13 mouse cellular contexts compared by ENCODE assay signal in the genomic region with DNA sequence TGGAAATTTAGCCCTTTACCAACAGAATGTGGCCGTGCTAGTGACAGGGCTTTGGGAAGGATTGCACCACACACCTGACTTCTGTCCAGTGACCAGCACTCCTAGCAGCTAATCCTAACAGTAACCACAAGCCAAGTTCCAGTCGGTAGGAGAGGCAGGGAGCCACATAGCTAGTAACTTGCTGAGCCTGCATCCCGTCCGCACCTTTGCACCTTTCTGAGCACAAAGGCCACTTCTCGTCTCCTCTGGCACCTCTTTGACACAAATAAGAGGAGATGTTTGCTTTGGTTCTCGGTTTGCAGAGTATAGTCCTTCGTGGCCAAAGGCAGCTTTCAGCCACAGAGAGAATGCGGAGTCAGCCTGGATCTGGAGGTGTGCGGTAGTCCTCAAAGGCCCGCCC. TPM values are rescaled to one million over a fixed set of nuclear protein-coding genes. Genes with fewer than 3 reads are reported as not detected.
DNase-seq lines count a peak whose midpoint lies in the region; ATAC-seq and TF ChIP-seq lines count a peak whose summit lies in the region.
"Had no signal": no experiment of that assay in that cellular context is flagged by ENCODE, and none has a peak within 500 bp of the region (broad histone marks: within the 10 kb centered on the region; RNA-seq: fewer than 3 reads in every experiment).

No protein-coding gene starts in this region.

- TF ChIP-seq CTCF in liver, adult 2 months (IDR thresholded peaks at IDR 0.05; ENCODE audit: low read depth, low read length), result no peak
- no peak for TF ChIP-seq CTCF in liver, embryonic 14.5 days (IDR thresholded peaks at IDR 0.05; ENCODE audit: low read depth)

- 88% methylated on average over 10 of the region's 10 CpGs for WGBS in forebrain, embryonic 10.5 days
- 93% methylated on average over 10 of the region's 10 CpGs for WGBS in forebrain, embryonic 14.5 days
- WGBS in liver, adult 2 months, result 22% methylated on average over 10 of the region's 10 CpGs
- WGBS in liver, embryonic 14.5 days (ENCODE audit: insufficient replicate concordance), result 52% methylated on average over 10 of the region's 10 CpGs

- no peak overlapping the region for H3K4me3 ChIP-seq in forebrain, embryonic 10.5 days
- no peak overlapping the region for H3K4me3 ChIP-seq in forebrain, embryonic 14.5 days (ENCODE audit: low read depth, low read length)
- H3K4me3 ChIP-seq in liver, adult 2 months (ENCODE audit: insufficient read depth, low read depth, low read length), result no peak overlapping the region
- peak overlapping the region in 1 of 2 experiments; percentile 36; a peak in 3 of 4 replicates for H3K4me3 ChIP-seq in liver, embryonic 14.5 days (ENCODE audit: insufficient read depth in 1 of 2, low read depth in 2 of 2, low read length in 2 of 2)
- H3K4me3 ChIP-seq: midbrain, embryonic 12.5 days had no signal

- no peak for TF ChIP-seq POLR2A in liver, adult 2 months (IDR thresholded peaks at IDR 0.05; ENCODE audit: extremely low read depth, insufficient read depth, low read length)

- peak overlapping the region; percentile 13; the same call in 1 of the 2 replicates for H3K27ac ChIP-seq in forebrain, embryonic 10.5 days
- H3K27ac ChIP-seq in forebrain, embryonic 14.5 days (ENCODE audit: low read depth, low read length), result no peak overlapping the region
- peak overlapping the region; percentile 92 for H3K27ac ChIP-seq in liver, adult 2 months (replicated peaks; ENCODE audit: insufficient read depth, low read depth, low read length)
- peak overlapping the region; percentile 88 for H3K27ac ChIP-seq in liver, embryonic 14.5 days

- TF ChIP-seq EP300 in liver, embryonic 14.5 days (IDR thresholded peaks at IDR 0.05; ENCODE audit: low read depth), result no peak

- no peak for ATAC-seq in forebrain, embryonic 14.5 days
- no peak for ATAC-seq in liver, embryonic 14.5 days (ENCODE audit: insufficient read depth)
- ATAC-seq: activated CD4-positive, CD25-positive, alpha-beta regulatory T cell, adult 4 months had no signal

- H3K9me3 ChIP-seq in forebrain, embryonic 10.5 days, result peaks cover 26% of the 10 kb centered on the region
- 0 out of 2 replicates have a peak, but pooled peaks cover 5% of the 10 kb centered on the region for H3K9me3 ChIP-seq in forebrain, embryonic 14.5 days (replicated peaks; ENCODE audit: control insufficient read depth, low read length)
- peaks cover 7% of the 10 kb centered on the region for H3K9me3 ChIP-seq in liver, embryonic 14.5 days (ENCODE audit: control insufficient read depth, low read length)

- no peak for DNase-seq in forebrain, embryonic 10.5 days (ENCODE audit: extremely low spot score, low spot score)
- no peak for DNase-seq in forebrain, embryonic 14.5 days (ENCODE audit: low spot score)
- DNase-seq in liver, adult 2 months (ENCODE audit: extremely low read depth, low read depth, low spot score), result peak; percentile 100
- DNase-seq in liver, result no peak
- DNase-seq in kidney, adult 9 months, result peak; percentile 91
- DNase-seq in liver, embryonic 14.5 days (ENCODE audit: low read depth in 3 of 3, low spot score in 3 of 3), result no peak
- no peak for DNase-seq in right cerebral cortex, postnatal 10 days (ENCODE audit: low spot score in 2 of 2)
- DNase-seq in embryo, embryonic 11 days, result no peak
- DNase-seq: lung, embryonic 14.5 days; right cerebral cortex, postnatal 14 days had no signal

- no peaks in the 10 kb centered on the region for H3K4me1 ChIP-seq in forebrain, embryonic 10.5 days
- H3K4me1 ChIP-seq in forebrain, embryonic 14.5 days (ENCODE audit: control insufficient read depth, insufficient read depth, low read length), result no peaks in the 10 kb centered on the region
- peaks cover 17% of the 10 kb centered on the region for H3K4me1 ChIP-seq in liver, adult 2 months (ENCODE audit: control insufficient read depth, insufficient read depth, low read length)
- H3K4me1 ChIP-seq in liver, embryonic 14.5 days (replicated peaks; ENCODE audit: control insufficient read depth in 2 of 2, insufficient read depth in 2 of 2, low read length in 1 of 2), result peaks cover 51 to 52% of the 10 kb centered on the region in 2 experiments
- H3K4me1 ChIP-seq: midbrain, embryonic 12.5 days had no signal

- peaks cover 100% of the 10 kb centered on the region for H3K36me3 ChIP-seq in forebrain, embryonic 10.5 days (replicated peaks)
- H3K36me3 ChIP-seq in forebrain, embryonic 14.5 days (ENCODE audit: control insufficient read depth, insufficient read depth, low read length), result peaks cover 98% of the 10 kb centered on the region
- peaks cover 23% of the 10 kb centered on the region for H3K36me3 ChIP-seq in liver, adult 2 months (ENCODE audit: control insufficient read depth, insufficient read depth, low read length)
- H3K36me3 ChIP-seq in liver, embryonic 14.5 days (replicated peaks; ENCODE audit: control insufficient read depth, insufficient read depth, low read depth), result peaks cover 67% of the 10 kb centered on the region

- no peak overlapping the region for H3K4me2 ChIP-seq in forebrain, embryonic 14.5 days (ENCODE audit: low read length)
- peak overlapping the region; percentile 75 for H3K4me2 ChIP-seq in liver, embryonic 14.5 days (ENCODE audit: low read depth)
- H3K4me2 ChIP-seq: lung, embryonic 14.5 days; midbrain, embryonic 12.5 days had no signal

- H3K27me3 ChIP-seq in forebrain, embryonic 10.5 days (ENCODE audit: poor library complexity, severe bottlenecking), result no peaks in the 10 kb centered on the region
- no peaks in the 10 kb centered on the region for H3K27me3 ChIP-seq in forebrain, embryonic 14.5 days (replicated peaks; ENCODE audit: control insufficient read depth, insufficient read depth, low read length)
- H3K27me3 ChIP-seq in liver, adult 2 months (ENCODE audit: control insufficient read depth, insufficient read depth, low read length), result no peaks in the 10 kb centered on the region
- no peaks in the 10 kb centered on the region for H3K27me3 ChIP-seq in liver, embryonic 14.5 days (ENCODE audit: control insufficient read depth, insufficient read depth, low read length)
- H3K27me3 ChIP-seq: midbrain, embryonic 12.5 days had no signal

- H3K79me2 ChIP-seq in liver, adult 2 months (ENCODE audit: control insufficient read depth, insufficient read depth, low read length), result 0 out of 2 replicates have a peak, but pooled peaks cover 3% of the 10 kb centered on the region

- H3K9ac ChIP-seq in forebrain, embryonic 14.5 days (ENCODE audit: low read length), result no peak overlapping the region
- H3K9ac ChIP-seq in liver, adult 2 months (ENCODE audit: low read depth, low read length), result 0 out of 2 replicates have a peak overlapping the region, but pooled peaks have one; percentile 19
- peak overlapping the region; percentile 73 for H3K9ac ChIP-seq in liver, embryonic 14.5 days (replicated peaks)
- H3K9ac ChIP-seq: lung, embryonic 14.5 days; midbrain, embryonic 12.5 days had no signal

RNA-seq across cellular contexts. Expression of a gene that starts 28.0 kb away (rescaled TPM):
- 0.87 and 0.95 TPM in 2 replicates for polyA plus RNA-seq in forebrain, embryonic 10.5 days (2016; fragmentation: Nextera tagmentation; extraction: Ambion mirVana)
- 0.61 and 0.77 TPM in 2 replicates for polyA plus RNA-seq in forebrain, embryonic 14.5 days (2014; fragmentation: Nextera tagmentation; extraction: Ambion mirVana)
- total RNA-seq in liver, adult 2 months (2014; rRNA removed), result 0.09 and 0.47 TPM in 2 replicates
- polyA plus RNA-seq in liver, adult 2 months (2012; rRNA removed), result 0.07 and 0.77 TPM in 2 replicates
- 0.15 and 0.19 TPM in 2 replicates for polyA plus RNA-seq in liver, embryonic 14.5 days (2012; rRNA removed)
- 0.05 and 0.09 TPM in 2 replicates for polyA plus RNA-seq in liver, embryonic 14.5 days (2014; fragmentation: Nextera tagmentation; extraction: Ambion mirVana)
- polyA plus RNA-seq: activated CD4-positive, CD25-positive, alpha-beta regulatory T cell, adult 4 months; stomach, embryonic 16.5 days had no signal

RNA-seq across cellular contexts. Expression of a gene that starts 37.7 kb away (rescaled TPM):
- 207 and 227 TPM in 2 replicates for polyA plus RNA-seq in forebrain, embryonic 10.5 days (2016; fragmentation: Nextera tagmentation; extraction: Ambion mirVana)
- 99.6 and 139 TPM in 2 replicates for polyA plus RNA-seq in forebrain, embryonic 14.5 days (2014; fragmentation: Nextera tagmentation; extraction: Ambion mirVana)
- total RNA-seq in liver, adult 2 months (2014; rRNA removed), result 16.5 and 25.0 TPM in 2 replicates
- polyA plus RNA-seq in liver, adult 2 months (2012; rRNA removed), result 66.3 and 71.2 TPM in 2 replicates
- 29.3 and 37.1 TPM in 2 replicates for polyA plus RNA-seq in liver, embryonic 14.5 days (2012; rRNA removed)
- polyA plus RNA-seq in liver, embryonic 14.5 days (2014; fragmentation: Nextera tagmentation; extraction: Ambion mirVana), result 30.8 and 35.2 TPM in 2 replicates

RNA-seq across cellular contexts. Expression of a gene that starts 39.5 kb away (rescaled TPM):
- polyA plus RNA-seq in forebrain, embryonic 10.5 days (2016; fragmentation: Nextera tagmentation; extraction: Ambion mirVana), result 0.18 TPM in 1 of 2 replicates, not detected in the other
- polyA plus RNA-seq in forebrain, embryonic 14.5 days (2014; fragmentation: Nextera tagmentation; extraction: Ambion mirVana), result 0.14 and 0.19 TPM in 2 replicates
- 0.28 and 0.54 TPM in 2 replicates for total RNA-seq in liver, adult 2 months (2014; rRNA removed)
- 0.17 and 0.34 TPM in 2 replicates for polyA plus RNA-seq in liver, adult 2 months (2012; rRNA removed)
- polyA plus RNA-seq in liver, embryonic 14.5 days (2012; rRNA removed), result 0.54 and 0.66 TPM in 2 replicates
- 0.14 and 0.58 TPM in 2 replicates for polyA plus RNA-seq in liver, embryonic 14.5 days (2014; fragmentation: Nextera tagmentation; extraction: Ambion mirVana)
- polyA plus RNA-seq: lung, embryonic 14.5 days; midbrain, embryonic 12.5 days had no signal

RNA-seq across cellular contexts. Expression of a gene that starts 56.9 kb away (rescaled TPM):
- 22.9 and 24.0 TPM in 2 replicates for polyA plus RNA-seq in forebrain, embryonic 10.5 days (2016; fragmentation: Nextera tagmentation; extraction: Ambion mirVana)
- polyA plus RNA-seq in forebrain, embryonic 14.5 days (2014; fragmentation: Nextera tagmentation; extraction: Ambion mirVana), result 12.8 and 15.5 TPM in 2 replicates
- total RNA-seq in liver, adult 2 months (2014; rRNA removed), result 1.3 and 1.8 TPM in 2 replicates
- 5.2 and 8.2 TPM in 2 replicates for polyA plus RNA-seq in liver, adult 2 months (2012; rRNA removed)
- polyA plus RNA-seq in liver, embryonic 14.5 days (2012; rRNA removed), result 5.9 and 7.2 TPM in 2 replicates
- 5.5 and 6.6 TPM in 2 replicates for polyA plus RNA-seq in liver, embryonic 14.5 days (2014; fragmentation: Nextera tagmentation; extraction: Ambion mirVana)

RNA-seq across cellular contexts. Expression of a gene that starts 59.9 kb away (rescaled TPM):
- polyA plus RNA-seq in forebrain, embryonic 10.5 days (2016; fragmentation: Nextera tagmentation; extraction: Ambion mirVana), result 95.1 and 97.3 TPM in 2 replicates
- polyA plus RNA-seq in forebrain, embryonic 14.5 days (2014; fragmentation: Nextera tagmentation; extraction: Ambion mirVana), result 42.4 and 63.9 TPM in 2 replicates
- total RNA-seq in liver, adult 2 months (2014; rRNA removed), result 3.0 and 3.7 TPM in 2 replicates
- 11.5 and 17.4 TPM in 2 replicates for polyA plus RNA-seq in liver, adult 2 months (2012; rRNA removed)
- 19.1 and 21.6 TPM in 2 replicates for polyA plus RNA-seq in liver, embryonic 14.5 days (2012; rRNA removed)
- polyA plus RNA-seq in liver, embryonic 14.5 days (2014; fragmentation: Nextera tagmentation; extraction: Ambion mirVana), result 42.1 and 45.1 TPM in 2 replicates

Comparison
In these comparisons a context has a peak if more than half of its experiments do, and no peak if none do; other contexts are left out.
1. DNase-seq: peak in liver, adult 2 months (single experiment) and kidney, adult 9 months (single experiment); none in forebrain, embryonic 10.5 days (single experiment), forebrain, embryonic 14.5 days (single experiment), liver (single experiment), liver, embryonic 14.5 days (0 of 3), right cerebral cortex, postnatal 10 days (0 of 2) and embryo, embryonic 11 days (single experiment).